Mouse (Mus musculus): ENCODE results near the gene Trpm5. TPM values are rescaled to one million over a fixed set of nuclear protein-coding genes. Genes with fewer than 3 reads are reported as not detected.
A peak's percentile ranks its signal among the peaks of the same experiment; 100 is the strongest.

The Trpm5 gene
- polyA plus RNA-seq, 1 experiment from 2014 or later, result 0.72 TPM

- ATAC-seq (peak; percentile 36; the same call in 1 of the 2 replicates), DNase-seq (ENCODE audit: low spot score) (peak; percentile 53)
- H3K4me3 ChIP-seq (ENCODE audit: low read depth, low read length), result no peak overlapping the region
- H3K9me3 ChIP-seq (ENCODE audit: low read length), result no peaks in the 10 kb centered on the region
- WGBS, result 7% methylated on average over 3 of the region's 3 CpGs
- H3K36me3 ChIP-seq (ENCODE audit: insufficient read depth, low read length), result no peaks in the 10 kb centered on the region
- peak overlapping the region; percentile 87; the same call in 1 of the 2 replicates for H3K4me2 ChIP-seq (replicated peaks; ENCODE audit: low read depth, low read length)
- H3K4me1 ChIP-seq (ENCODE audit: insufficient read depth, low read depth, low read length), result peaks cover 29% of the 10 kb centered on the region; the same call in 1 of the 2 replicates
- no peak for TF ChIP-seq CTCF (IDR thresholded peaks at IDR 0.05)
- TF ChIP-seq EP300 (IDR thresholded peaks at IDR 0.05), result peak; percentile 22; the same call in 1 of the 2 replicates
- H3K27me3 ChIP-seq (replicated peaks; ENCODE audit: insufficient read depth, low read length), result peaks cover 10% of the 10 kb centered on the region
- no peak overlapping the region for H3K9ac ChIP-seq (replicated peaks; ENCODE audit: low read depth)
- H3K27ac ChIP-seq (ENCODE audit: low read length), result peak overlapping the region; percentile 77
Observed at GRCm38 (mm10) chr7:143108996-143109660, 14.7 kb upstream of the Trpm5 start.

- peak overlapping the region; percentile 87 for H3K4me2 ChIP-seq (replicated peaks; ENCODE audit: low read depth, low read length)
- peak; percentile 51 for TF ChIP-seq CTCF (IDR thresholded peaks at IDR 0.05)
- no peak for TF ChIP-seq EP300 (IDR thresholded peaks at IDR 0.05)
- peak; percentile 73 for DNase-seq (ENCODE audit: low spot score)
- H3K27me3 ChIP-seq (replicated peaks; ENCODE audit: insufficient read depth, low read length), result peaks cover 10% of the 10 kb centered on the region
- no peaks in the 10 kb centered on the region for H3K36me3 ChIP-seq (ENCODE audit: insufficient read depth, low read length)
- 18% methylated on average over 5 of the region's 5 CpGs for WGBS
- H3K9me3 ChIP-seq (ENCODE audit: low read length), result no peaks in the 10 kb centered on the region
- H3K4me3 ChIP-seq (ENCODE audit: low read depth, low read length), result no peak overlapping the region
- H3K27ac ChIP-seq (ENCODE audit: low read length), result peak overlapping the region; percentile 77
- ATAC-seq, result peak; percentile 58
- H3K4me1 ChIP-seq (ENCODE audit: insufficient read depth, low read depth, low read length), result peaks cover 29% of the 10 kb centered on the region; the same call in 1 of the 2 replicates
- H3K9ac ChIP-seq (replicated peaks; ENCODE audit: low read depth), result no peak overlapping the region
Observed at GRCm38 (mm10) chr7:143108200-143108599, 13.8 kb upstream of the Trpm5 start.

- WGBS, result 9% methylated on average over 36 of the region's 57 CpGs
- DNase-seq (ENCODE audit: low spot score), result peak; percentile 69
- Histone ChIP-seq H3K27me3 (replicated peaks; ENCODE audit: insufficient read depth, low read length) (peaks cover 10% of the 10 kb centered on the region), H3K36me3 (ENCODE audit: insufficient read depth, low read length) (no peaks in the 10 kb centered on the region), H3K4me3 (ENCODE audit: low read depth, low read length) (peak overlapping the region; percentile 45), H3K27ac (ENCODE audit: low read length) (peak overlapping the region; percentile 54; the same call in 1 of the 2 replicates), H3K9me3 (ENCODE audit: low read length) (no peaks in the 10 kb centered on the region), H3K4me1 (ENCODE audit: insufficient read depth, low read depth, low read length) (peaks cover 29% of the 10 kb centered on the region; the same call in 1 of the 2 replicates), H3K9ac (replicated peaks; ENCODE audit: low read depth) (peak overlapping the region; percentile 26), H3K4me2 (replicated peaks; ENCODE audit: low read depth, low read length) (peak overlapping the region; percentile 87)
- ATAC-seq, result peak; percentile 81
- TF ChIP-seq EP300 (IDR thresholded peaks at IDR 0.05) (no peak), CTCF (IDR thresholded peaks at IDR 0.05) (peak; percentile 60)
Observed at GRCm38 (mm10) chr7:143106672-143107465, 12.4 kb upstream of the Trpm5 start.

DNA sequence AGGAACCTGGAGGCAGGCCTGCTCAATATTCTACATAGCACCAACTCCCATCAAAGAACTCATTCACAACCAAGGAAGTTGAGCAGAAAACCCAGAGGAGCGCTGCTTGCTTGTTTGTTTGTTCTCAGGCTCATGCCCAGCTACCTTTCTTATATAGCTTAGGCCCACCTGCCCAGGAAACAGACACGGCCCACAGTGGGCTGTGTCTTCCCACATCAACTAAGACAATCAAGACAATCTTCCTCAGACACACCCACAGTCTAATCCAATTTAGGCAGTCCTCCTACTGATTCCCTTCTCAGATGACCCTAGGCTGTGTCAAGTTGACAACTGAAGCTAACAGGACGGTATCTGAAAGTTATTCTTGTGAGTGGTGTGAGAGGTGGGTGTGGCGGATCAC, 11.6 kb upstream of the Trpm5 start, which contains the start of gene Kcnq1:
TSS of gene Kcnq1 (plus strand) at position 301 of the 400 bp plus-strand sequence.
- Histone ChIP-seq H3K27ac (ENCODE audit: low read length) (peak within 1 kb of the TSS; percentile 54; the same call in 1 of the 2 replicates), H3K9me3 (ENCODE audit: low read length) (no peaks in the 10 kb centered on the region), H3K4me1 (ENCODE audit: insufficient read depth, low read depth, low read length) (peaks cover 29% of the 10 kb centered on the region; the same call in 1 of the 2 replicates), H3K9ac (replicated peaks; ENCODE audit: low read depth) (peak within 1 kb of the TSS; percentile 26), H3K4me2 (replicated peaks; ENCODE audit: low read depth, low read length) (peak within 1 kb of the TSS; percentile 87), H3K36me3 (ENCODE audit: insufficient read depth, low read length) (no peaks in the 10 kb centered on the region), H3K27me3 (replicated peaks; ENCODE audit: insufficient read depth, low read length) (peaks cover 10% of the 10 kb centered on the region), H3K4me3 (ENCODE audit: low read depth, low read length) (peak within 1 kb of the TSS; percentile 45)
- WGBS, result 69% methylated on average over 4 of the region's 4 CpGs
- no peak for TF ChIP-seq CTCF (IDR thresholded peaks at IDR 0.05)
- TF ChIP-seq EP300 (IDR thresholded peaks at IDR 0.05), result no peak
- DNase-seq (ENCODE audit: low spot score) (no peak), ATAC-seq (no peak)

DNA sequence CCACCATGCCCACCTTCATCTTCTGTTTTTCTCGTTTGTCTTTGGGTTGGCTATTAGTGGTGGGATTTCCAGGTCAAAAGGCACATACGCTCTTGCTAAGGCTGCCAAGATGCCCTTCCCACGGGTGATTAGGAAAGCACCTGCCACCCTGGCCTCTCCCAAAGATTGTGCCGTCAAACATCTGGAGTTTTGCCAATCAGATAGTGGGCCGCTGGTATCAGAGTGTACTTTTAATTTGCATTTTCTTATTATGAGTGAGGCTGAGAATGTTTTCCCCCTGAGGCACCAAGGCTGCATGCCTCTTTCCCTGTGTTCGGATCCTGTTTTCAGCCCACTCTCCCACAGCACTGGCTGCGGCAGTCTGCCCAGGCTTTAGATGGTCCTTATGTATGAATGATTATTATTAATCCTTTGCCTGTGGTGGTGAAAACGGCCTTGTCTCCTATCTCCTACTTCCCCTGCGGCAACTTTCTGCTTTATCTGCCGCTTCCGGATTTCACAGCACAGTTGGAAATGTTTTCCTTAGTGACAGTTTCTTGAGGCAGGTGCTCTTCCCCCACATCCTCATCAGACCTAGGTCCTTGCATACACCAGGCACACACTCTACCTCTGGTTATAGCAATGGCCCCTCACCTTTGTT, 10.9 kb upstream of the Trpm5 start:
- no peak overlapping the region for H3K4me3 ChIP-seq (ENCODE audit: low read depth, low read length)
- no peak overlapping the region for H3K9ac ChIP-seq (replicated peaks; ENCODE audit: low read depth)
- DNase-seq (ENCODE audit: low spot score), result peak; percentile 67
- H3K27me3 ChIP-seq (replicated peaks; ENCODE audit: insufficient read depth, low read length), result peaks cover 10% of the 10 kb centered on the region
- peaks cover 23% of the 10 kb centered on the region; the same call in 1 of the 2 replicates for H3K4me1 ChIP-seq (ENCODE audit: insufficient read depth, low read depth, low read length)
- TF ChIP-seq EP300 (IDR thresholded peaks at IDR 0.05) (no peak), CTCF (IDR thresholded peaks at IDR 0.05) (no peak)
- no peak overlapping the region for H3K4me2 ChIP-seq (replicated peaks; ENCODE audit: low read depth, low read length)
- ATAC-seq, result peak; percentile 32; the same call in 1 of the 2 replicates
- no peaks in the 10 kb centered on the region for H3K9me3 ChIP-seq (ENCODE audit: low read length)
- no peak overlapping the region for H3K27ac ChIP-seq (ENCODE audit: low read length)
- 40% methylated on average over 11 of the region's 11 CpGs for WGBS
- H3K36me3 ChIP-seq (ENCODE audit: insufficient read depth, low read length), result no peaks in the 10 kb centered on the region
